Mouse (Mus musculus) bone marrow, adult 2 months (tissue): Measurements from ENCODE around the gene Sh3bp5.

Experiments used
- CTCF ChIP-seq: fragments of 200-500 bp; IDR thresholded peaks from 2 replicates; pipeline ENCODE4 v1.5.1; 2011; ENCODE audit warnings: low read length, control low read depth; ENCODE audit not compliant: control insufficient read depth, insufficient read depth
- POLR2A ChIP-seq: fragments of 200-500 bp; IDR thresholded peaks from 2 replicates; pipeline ENCODE4 v1.6.1; 2011; ENCODE audit warnings: low read depth, mild to moderate bottlenecking, control low read depth, low read length, borderline replicate concordance; ENCODE audit not compliant: control insufficient read depth

GRCm38 (mm10) chr14:31420562-31420961, 15.3 kb downstream of the Sh3bp5 start:
- no peak for TF ChIP-seq POLR2A
- TF ChIP-seq CTCF = no peak
